Mouse (Mus musculus) limb, embryonic 11.5 days (tissue): ENCODE measurements around the gene Atp6v0b. TPM values are rescaled to one million over a fixed set of nuclear protein-coding genes. Genes with fewer than 3 reads are reported as not detected.

ENCODE experiments used
- ATAC-seq: fragments of 200-750 bp; cut with Nextera tagmentation; 2 replicates; pipeline ENCODE4 v1.8.0; 2017; ENCODE audit warnings: low read depth; ENCODE audit not compliant: insufficient number of reproducible peaks, low FRiP score, low TSS enrichment
- DNase-seq: peaks from one replicate; pipeline ENCODE4 v3.0.0-alpha.2; 2015; ENCODE audit warnings: low spot score
- H3K27ac ChIP-seq: fragments of 300-500 bp; sonication (generic); replicated peaks from 2 replicates; pipeline ENCODE4 v1.5.1; 2014; ENCODE audit warnings: low read depth, mild to moderate bottlenecking, low read length
- H3K27me3 ChIP-seq: fragments of 300-500 bp; sonication (generic); 2 replicates; pipeline ENCODE4 v1.6.1; 2014; ENCODE audit warnings: mild to moderate bottlenecking, low read length, mixed read lengths; ENCODE audit not compliant: control insufficient read depth, insufficient read depth
- H3K36me3 ChIP-seq: fragments of 300-500 bp; sonication (generic); 2 replicates; pipeline ENCODE4 v1.6.1; 2014; ENCODE audit warnings: mild to moderate bottlenecking, low read length, moderate library complexity, mixed read lengths; ENCODE audit not compliant: control insufficient read depth, insufficient read depth
- H3K4me1 ChIP-seq: fragments of 300-500 bp; sonication (generic); 2 replicates; pipeline ENCODE4 v1.6.1; 2014; ENCODE audit warnings: low read length, mixed read lengths; ENCODE audit not compliant: control insufficient read depth, insufficient read depth
- H3K4me2 ChIP-seq: fragments of 300-500 bp; sonication (generic); 2 replicates; pipeline ENCODE4 v1.6.1; 2014; ENCODE audit warnings: low read depth, mild to moderate bottlenecking, moderate library complexity; ENCODE audit not compliant: severe bottlenecking
- H3K4me3 ChIP-seq: fragments of 300-500 bp; sonication (generic); 2 replicates; pipeline ENCODE4 v1.5.1; 2014; ENCODE audit warnings: low read depth, low read length
- H3K9ac ChIP-seq: fragments of 300-500 bp; sonication (generic); 2 replicates; pipeline ENCODE4 v1.6.1; 2014; ENCODE audit warnings: mild to moderate bottlenecking, low read length
- H3K9me3 ChIP-seq: fragments of 300-500 bp; sonication (generic); 2 replicates; pipeline ENCODE4 v1.6.1; 2016; ENCODE audit warnings: low read length; ENCODE audit not compliant: control insufficient read depth
- WGBS: fragments of 180-500 bp; shearing (Covaris S2); extraction: QIAGEN DNeasy Blood & Tissue Kit; methylation state at CpG from one replicate; pipeline ENCODE4 v1.1.7; 2014; 5-methylcytosine and 5-hydroxymethylcytosine counted together
- polyA plus RNA-seq: library from polyadenylated mRNA; unstranded; fragments of >200 nt; fragmentation: Nextera tagmentation; extraction: Ambion mirVana; gene quantifications from 2 replicates; pipeline ENCODE4 v1.2.1, GENCODE M21; 2014

The Atp6v0b gene
- polyA plus RNA-seq, 1 experiment from 2014 or later, result 158 TPM

DNA sequence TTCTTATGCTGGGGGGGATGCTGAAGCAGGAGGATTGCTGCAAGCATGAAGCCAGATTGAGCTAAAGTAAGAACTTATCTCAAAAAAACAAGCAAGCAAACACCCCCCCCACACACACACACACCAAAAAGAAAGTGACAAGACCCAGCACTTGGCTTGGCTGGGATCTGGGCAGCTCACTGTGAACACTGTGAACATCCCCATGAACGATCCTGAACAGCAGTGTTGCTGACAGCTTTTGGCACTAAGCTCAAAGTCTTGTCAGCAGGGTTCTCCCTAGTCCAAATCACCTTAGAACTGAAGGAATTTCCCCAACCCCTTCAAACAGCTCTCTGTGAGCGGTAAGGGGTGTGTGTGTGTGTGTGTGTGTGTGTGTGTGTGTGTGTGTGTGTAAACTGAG is 36.3 kb upstream of the Atp6v0b start:
- Histone ChIP-seq H3K36me3 (no peaks in the 10 kb centered on the region), H3K9me3 (no peaks in the 10 kb centered on the region), H3K9ac (no peak overlapping the region), H3K4me1 (peaks cover 10% of the 10 kb centered on the region), H3K4me2 (no peak overlapping the region), H3K4me3 (no peak overlapping the region), H3K27ac (no peak overlapping the region), H3K27me3 (peaks cover 26% of the 10 kb centered on the region)
- ATAC-seq (no peak), DNase-seq (no peak)
- WGBS, result 70% methylated on average over 2 of the region's 2 CpGs

DNA sequence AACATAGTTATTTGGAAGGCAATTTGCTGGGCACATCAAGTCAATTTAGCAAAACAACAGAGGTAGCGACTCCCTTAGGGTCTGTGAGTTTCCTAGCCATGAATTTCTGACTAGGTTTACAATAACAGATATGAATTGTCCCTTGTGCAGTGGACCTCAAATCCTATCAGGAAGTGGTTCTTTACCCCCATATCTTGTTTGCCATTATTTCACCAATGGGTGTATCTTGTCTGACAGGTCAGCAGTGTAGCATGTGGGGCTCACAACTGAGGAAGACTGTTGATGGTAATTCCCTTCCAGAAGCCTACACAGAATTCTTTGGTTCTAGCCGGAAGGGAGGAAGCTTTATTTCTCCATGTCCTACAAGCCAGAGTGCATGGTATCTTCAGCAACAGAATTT is 34.2 kb upstream of the Atp6v0b start:
- no peak for DNase-seq
- ATAC-seq, result no peak
- Histone ChIP-seq H3K9ac (no peak overlapping the region), H3K27me3 (peaks cover 11% of the 10 kb centered on the region), H3K4me1 (no peaks in the 10 kb centered on the region), H3K4me2 (no peak overlapping the region), H3K27ac (no peak overlapping the region), H3K9me3 (no peaks in the 10 kb centered on the region), H3K36me3 (0 out of 2 replicates have a peak, but pooled peaks cover 2% of the 10 kb centered on the region), H3K4me3 (no peak overlapping the region)
- WGBS, result 93% methylated on average over 2 of the region's 2 CpGs

DNA sequence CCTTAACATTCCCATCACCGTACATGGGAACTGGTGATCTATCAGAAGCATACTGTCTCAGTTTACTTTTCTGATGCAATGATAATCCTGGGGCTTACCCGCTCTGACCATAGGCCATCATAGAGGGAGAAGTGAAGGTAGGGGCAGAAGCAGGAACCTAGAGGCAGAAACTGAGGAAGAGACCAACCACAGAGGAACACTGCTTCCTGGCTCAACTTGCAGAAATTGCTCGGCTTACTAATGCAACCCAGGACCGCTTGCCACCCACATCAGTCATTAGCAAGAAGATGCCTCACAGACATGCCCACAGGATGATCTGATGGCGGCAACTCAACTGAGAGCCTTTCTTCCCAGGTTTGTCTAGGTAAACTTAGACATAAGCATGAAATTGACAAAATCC is 31.6 kb upstream of the Atp6v0b start:
- Histone ChIP-seq H3K9ac (no peak overlapping the region), H3K4me2 (no peak overlapping the region), H3K4me3 (no peak overlapping the region), H3K27me3 (no peaks in the 10 kb centered on the region), H3K9me3 (no peaks in the 10 kb centered on the region), H3K36me3 (0 out of 2 replicates have a peak, but pooled peaks cover 2% of the 10 kb centered on the region), H3K27ac (no peak overlapping the region), H3K4me1 (peaks cover 10% of the 10 kb centered on the region)
- ATAC-seq (no peak), DNase-seq (no peak)
- 93% methylated on average over 5 of the region's 5 CpGs for WGBS

DNA sequence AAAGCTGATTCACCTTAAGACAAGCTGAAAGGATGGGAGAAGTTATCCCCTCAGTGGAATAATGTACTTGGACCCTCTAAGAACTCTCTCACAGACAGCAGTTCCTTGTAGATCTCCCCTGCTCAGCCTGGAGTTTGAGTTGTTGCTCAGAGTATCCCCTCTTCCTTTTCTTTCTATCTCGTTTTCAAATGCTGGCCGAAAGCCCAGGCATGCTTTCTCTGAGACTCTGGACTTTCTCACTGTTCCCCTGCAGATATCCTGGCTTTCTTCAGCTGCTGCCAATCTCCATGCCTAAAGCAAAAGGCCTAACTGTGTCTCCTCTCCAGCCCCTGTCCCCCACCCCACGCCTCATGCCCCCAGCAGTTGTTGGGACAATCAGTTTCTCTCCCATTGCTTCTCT is 31.1 kb upstream of the Atp6v0b start:
- H3K4me3 ChIP-seq, result no peak overlapping the region
- H3K27me3 ChIP-seq, result no peaks in the 10 kb centered on the region
- H3K9ac ChIP-seq, result no peak overlapping the region
- ATAC-seq (no peak), DNase-seq (no peak)
- peaks cover 15% of the 10 kb centered on the region for H3K4me1 ChIP-seq
- no peak overlapping the region for H3K4me2 ChIP-seq
- 0 out of 2 replicates have a peak, but pooled peaks cover 2% of the 10 kb centered on the region for H3K36me3 ChIP-seq
- 72% methylated on average over 3 of the region's 3 CpGs for WGBS
- no peaks in the 10 kb centered on the region for H3K9me3 ChIP-seq
- no peak overlapping the region for H3K27ac ChIP-seq

DNA sequence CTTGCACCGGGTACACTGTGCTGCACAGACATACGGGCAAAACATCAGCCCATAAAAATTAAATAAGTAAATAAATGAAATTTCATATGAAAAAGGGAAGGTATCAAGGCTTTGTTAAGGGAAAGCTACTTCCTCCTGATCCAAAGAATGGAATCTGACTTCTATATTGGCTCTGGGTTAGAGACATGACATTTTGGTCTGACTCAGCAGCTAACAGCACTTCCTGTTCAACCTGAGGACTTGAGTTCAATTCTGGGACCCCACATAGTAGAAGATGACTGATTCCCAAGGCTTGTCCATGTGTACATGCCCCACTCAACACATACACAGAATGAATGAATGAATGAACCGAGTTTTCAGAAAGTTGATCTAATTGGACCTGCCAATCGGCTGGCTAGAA is 30.7 kb upstream of the Atp6v0b start:
- Histone ChIP-seq H3K27ac (no peak overlapping the region), H3K27me3 (no peaks in the 10 kb centered on the region), H3K36me3 (0 out of 2 replicates have a peak, but pooled peaks cover 2% of the 10 kb centered on the region), H3K4me2 (no peak overlapping the region), H3K4me3 (no peak overlapping the region), H3K9ac (no peak overlapping the region), H3K9me3 (no peaks in the 10 kb centered on the region), H3K4me1 (peaks cover 18% of the 10 kb centered on the region)
- ATAC-seq (no peak), DNase-seq (no peak)
- WGBS, result 92% methylated on average over 4 of the region's 4 CpGs

DNA sequence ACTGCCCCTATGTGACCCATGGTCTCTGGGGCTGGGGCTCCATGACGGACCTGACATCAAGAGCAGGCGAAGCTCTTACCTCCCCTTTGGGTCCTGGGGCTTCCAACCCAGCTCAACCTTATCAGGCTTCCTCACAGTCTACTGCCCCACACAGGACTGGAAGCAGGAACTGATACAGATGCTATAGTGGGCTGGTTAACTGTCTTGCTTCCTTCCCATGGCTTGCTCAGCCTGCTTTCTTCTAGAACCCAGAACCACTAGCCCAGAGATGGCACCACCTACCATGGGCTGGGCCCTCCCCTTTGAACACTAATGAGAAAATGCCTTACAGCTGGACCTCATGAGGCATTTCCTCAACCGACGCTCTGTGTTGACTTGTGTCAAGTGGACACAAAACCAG is 30.3 kb upstream of the Atp6v0b start:
- Histone ChIP-seq H3K4me1 (peaks cover 21% of the 10 kb centered on the region), H3K27ac (no peak overlapping the region), H3K27me3 (no peaks in the 10 kb centered on the region), H3K4me2 (no peak overlapping the region), H3K9me3 (no peaks in the 10 kb centered on the region), H3K36me3 (0 out of 2 replicates have a peak, but pooled peaks cover 2% of the 10 kb centered on the region), H3K4me3 (no peak overlapping the region), H3K9ac (no peak overlapping the region)
- 89% methylated on average over 4 of the region's 4 CpGs for WGBS
- DNase-seq (no peak), ATAC-seq (no peak)

DNA sequence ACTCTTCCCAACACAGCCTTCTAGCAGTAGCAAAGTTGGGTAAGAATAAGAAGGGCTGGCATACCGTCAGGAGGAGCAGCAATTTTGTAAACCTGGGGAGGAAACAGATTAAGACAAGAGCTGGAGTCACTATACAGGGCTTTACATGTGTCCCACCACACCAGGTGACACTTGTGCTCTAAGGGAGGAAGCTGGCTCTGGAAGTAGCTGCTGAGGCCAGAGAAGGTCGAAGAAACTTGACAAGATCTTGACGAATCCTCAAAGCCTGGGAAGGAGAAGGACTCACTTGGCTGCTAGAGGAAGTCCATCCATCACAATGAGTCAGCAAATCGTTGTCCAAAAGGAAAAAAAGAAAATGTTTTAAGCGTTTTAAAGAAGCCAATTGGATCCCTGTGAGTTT is 29.3 kb upstream of the Atp6v0b start:
- H3K4me2 ChIP-seq, result no peak overlapping the region
- H3K27me3 ChIP-seq, result no peaks in the 10 kb centered on the region
- WGBS, result 87% methylated on average over 5 of the region's 5 CpGs
- DNase-seq (no peak), ATAC-seq (no peak)
- peaks cover 7% of the 10 kb centered on the region; the same call in 1 of the 2 replicates for H3K36me3 ChIP-seq
- peaks cover 21% of the 10 kb centered on the region for H3K4me1 ChIP-seq
- no peak overlapping the region for H3K9ac ChIP-seq
- no peak overlapping the region for H3K4me3 ChIP-seq
- H3K9me3 ChIP-seq, result no peaks in the 10 kb centered on the region
- no peak overlapping the region for H3K27ac ChIP-seq

DNA sequence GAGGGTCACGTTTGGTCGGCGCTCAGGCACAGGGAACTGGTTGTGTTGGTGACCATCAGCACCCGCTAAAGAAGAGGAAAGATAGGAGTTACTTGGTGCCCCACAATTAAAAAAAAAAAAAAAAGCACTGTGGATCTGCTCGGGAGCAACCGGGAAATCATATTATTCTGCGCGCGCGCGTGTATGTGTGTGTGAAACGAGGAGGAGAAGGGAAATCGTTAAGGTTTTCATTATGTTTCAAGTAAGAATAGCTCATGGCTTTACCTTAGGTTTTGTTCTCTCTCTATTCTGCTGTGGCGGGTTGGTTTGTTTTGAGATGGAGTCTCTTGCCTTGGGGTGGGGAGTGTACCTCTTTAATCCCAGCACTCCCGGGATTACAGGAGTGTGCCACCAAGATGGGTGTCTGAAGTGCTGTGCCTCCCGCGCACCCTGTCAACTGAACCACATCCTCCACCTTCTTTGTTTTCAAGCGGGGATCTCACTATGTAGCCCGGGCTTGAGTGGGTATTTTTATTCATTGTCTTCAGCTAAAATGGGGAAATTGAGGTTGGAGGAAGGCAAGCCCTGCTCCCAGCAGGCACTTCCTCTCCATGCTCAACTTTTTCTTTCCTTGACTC is 28.5 kb upstream of the Atp6v0b start:
- H3K4me3 ChIP-seq, result peak overlapping the region; percentile 81
- no peak overlapping the region for H3K27ac ChIP-seq
- no peaks in the 10 kb centered on the region for H3K9me3 ChIP-seq
- H3K27me3 ChIP-seq, result no peaks in the 10 kb centered on the region
- H3K4me1 ChIP-seq, result peaks cover 21% of the 10 kb centered on the region
- H3K9ac ChIP-seq, result peak overlapping the region; percentile 78
- H3K36me3 ChIP-seq, result peaks cover 7% of the 10 kb centered on the region; the same call in 1 of the 2 replicates
- H3K4me2 ChIP-seq, result peak overlapping the region; percentile 99
- DNase-seq (no peak), ATAC-seq (no peak)
- 9% methylated on average over 19 of the region's 19 CpGs for WGBS
